Mouse (Mus musculus) forebrain, embryonic 16.5 days (tissue): ENCODE data around the gene Ano6. TPM values are rescaled to one million over a fixed set of nuclear protein-coding genes. Genes with fewer than 3 reads are reported as not detected.

ENCODE experiments used
- ATAC-seq: fragments of 200-750 bp; cut with Nextera tagmentation; 2 replicates; pipeline ENCODE4 v1.8.0; 2017; ENCODE audit warnings: mild to moderate bottlenecking, moderate library complexity
- H3K27ac ChIP-seq: fragments of 300-500 bp; sonication (generic); 2 replicates; pipeline ENCODE4 v1.5.1; 2014; ENCODE audit warnings: low read length, control low read depth
- H3K27me3 ChIP-seq: fragments of 300-500 bp; sonication (generic); replicated peaks from 2 replicates; pipeline ENCODE4 v1.6.1; 2014; ENCODE audit warnings: low read length; ENCODE audit not compliant: control insufficient read depth, insufficient read depth
- H3K36me3 ChIP-seq: fragments of 300-500 bp; sonication (generic); 2 replicates; pipeline ENCODE4 v1.6.1; 2014; ENCODE audit not compliant: control insufficient read depth, insufficient read depth
- H3K4me1 ChIP-seq: fragments of 300-500 bp; sonication (generic); replicated peaks from 2 replicates; pipeline ENCODE4 v1.6.1; 2014; ENCODE audit warnings: low read length; ENCODE audit not compliant: control insufficient read depth, insufficient read depth
- H3K4me2 ChIP-seq: fragments of 300-500 bp; sonication (generic); 2 replicates; pipeline ENCODE4 v1.6.1; 2014; ENCODE audit warnings: mild to moderate bottlenecking, low read length, control low read depth
- H3K4me3 ChIP-seq: fragments of 300-500 bp; sonication (generic); replicated peaks from 2 replicates; pipeline ENCODE4 v1.5.1; 2014; ENCODE audit warnings: mild to moderate bottlenecking, low read length, control low read depth
- H3K9ac ChIP-seq: fragments of 300-500 bp; sonication (generic); replicated peaks from 2 replicates; pipeline ENCODE4 v1.6.1; 2014; ENCODE audit warnings: low read depth, low read length, control low read depth
- H3K9me3 ChIP-seq: fragments of 300-500 bp; sonication (generic); 2 replicates; pipeline ENCODE4 v1.6.1; 2016; ENCODE audit warnings: low read length; ENCODE audit not compliant: control insufficient read depth
- WGBS: fragments of 180-500 bp; shearing (Covaris S2); extraction: QIAGEN DNeasy Blood & Tissue Kit; methylation state at CpG from one replicate; pipeline ENCODE4 v1.1.7; 2014; 5-methylcytosine and 5-hydroxymethylcytosine counted together
- polyA plus RNA-seq: library from polyadenylated mRNA; unstranded; fragments of >200 nt; fragmentation: Nextera tagmentation; extraction: Ambion mirVana; gene quantifications from 2 replicates; pipeline ENCODE4 v1.2.1, GENCODE M21; 2015

Ano6 gene
- polyA plus RNA-seq, 1 experiment from 2014 or later = 24.6 TPM

DNA sequence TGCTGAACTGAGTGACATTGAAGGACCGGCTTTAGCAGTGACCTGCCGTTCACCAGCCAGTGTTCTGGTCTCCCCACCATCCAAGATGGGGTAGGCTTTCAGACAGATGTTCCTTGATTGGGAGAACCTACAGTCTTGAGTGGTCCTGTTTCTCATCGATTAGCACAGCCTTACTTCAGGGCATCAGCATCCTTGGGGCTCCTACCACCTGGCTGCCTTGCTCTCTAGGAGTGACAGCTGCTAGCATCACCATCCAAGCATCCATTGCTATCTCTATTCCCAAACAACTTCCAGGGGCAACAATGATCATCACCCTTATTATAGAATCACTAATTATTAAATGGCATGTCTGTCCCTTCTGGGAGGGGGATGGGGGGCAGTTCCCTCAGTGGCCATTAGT is 124.8 kb downstream of the Ano6 start:
- no peak overlapping the region for H3K4me3 ChIP-seq
- H3K27ac ChIP-seq = no peak overlapping the region
- H3K4me1 ChIP-seq = peaks cover 7% of the 10 kb centered on the region
- no peaks in the 10 kb centered on the region for H3K9me3 ChIP-seq
- 90% methylated on average over 3 of the region's 3 CpGs for whole genome bisulfite sequencing
- no peaks in the 10 kb centered on the region for H3K27me3 ChIP-seq
- H3K9ac ChIP-seq = no peak overlapping the region
- H3K4me2 ChIP-seq = no peak overlapping the region
- no peak for ATAC-seq
- peaks cover 2% of the 10 kb centered on the region; the same call in 1 of the 2 replicates for H3K36me3 ChIP-seq

DNA sequence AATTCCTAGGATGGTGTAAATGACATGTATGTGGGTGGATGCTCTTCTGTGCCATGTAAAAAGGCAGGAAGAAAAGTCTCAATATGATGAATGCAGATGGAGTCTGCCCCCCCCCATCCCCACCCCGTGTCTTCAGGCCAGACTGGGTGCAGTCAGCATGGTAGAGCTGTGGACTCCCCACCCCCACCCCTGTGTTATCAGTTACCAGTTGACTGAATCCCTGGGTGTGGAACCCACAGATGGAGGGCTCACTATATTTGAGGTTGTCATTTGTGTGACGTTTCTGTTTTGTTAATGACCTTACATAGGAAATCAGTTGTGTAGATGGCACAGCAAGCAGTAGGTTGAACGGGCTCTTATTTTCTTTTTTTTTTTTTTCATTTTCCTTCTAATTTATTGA is 126.7 kb downstream of the Ano6 start:
- Histone ChIP-seq H3K4me2 (no peak overlapping the region), H3K27ac (no peak overlapping the region), H3K9ac (no peak overlapping the region), H3K9me3 (no peaks in the 10 kb centered on the region), H3K27me3 (no peaks in the 10 kb centered on the region), H3K36me3 (peaks cover 2% of the 10 kb centered on the region; the same call in 1 of the 2 replicates), H3K4me3 (no peak overlapping the region), H3K4me1 (peaks cover 7% of the 10 kb centered on the region)
- ATAC-seq = no peak
- 81% methylated on average over 3 of the region's 3 CpGs for WGBS

DNA sequence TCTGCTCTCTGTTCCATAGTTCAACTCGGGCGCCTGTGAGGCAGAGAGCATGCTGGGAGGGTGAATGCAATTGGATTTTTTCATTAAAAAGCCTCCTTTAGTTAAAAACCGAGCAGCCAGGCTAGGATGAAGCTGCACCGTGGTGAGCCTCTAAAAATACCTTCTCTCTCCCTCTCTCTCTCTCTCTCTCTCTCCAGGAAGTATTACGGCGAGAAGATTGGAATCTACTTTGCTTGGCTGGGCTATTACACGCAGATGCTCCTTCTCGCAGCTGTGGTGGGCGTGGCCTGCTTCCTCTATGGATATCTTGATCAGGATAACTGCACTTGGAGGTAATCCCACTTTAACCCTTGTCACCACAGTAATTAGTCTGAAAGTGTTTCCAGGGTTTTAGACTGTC is 129.4 kb downstream of the Ano6 start:
- Histone ChIP-seq H3K27me3 (no peaks in the 10 kb centered on the region), H3K27ac (peak overlapping the region; percentile 72), H3K36me3 (no peaks in the 10 kb centered on the region), H3K4me1 (peaks cover 7% of the 10 kb centered on the region), H3K9me3 (no peaks in the 10 kb centered on the region), H3K4me3 (no peak overlapping the region; the same call in 1 of the 2 replicates), H3K4me2 (peak overlapping the region; percentile 25), H3K9ac (0 out of 2 replicates have a peak overlapping the region, but pooled peaks have one; percentile 22)
- ATAC-seq = peak; percentile 50
- WGBS = 40% methylated on average over 9 of the region's 9 CpGs

DNA sequence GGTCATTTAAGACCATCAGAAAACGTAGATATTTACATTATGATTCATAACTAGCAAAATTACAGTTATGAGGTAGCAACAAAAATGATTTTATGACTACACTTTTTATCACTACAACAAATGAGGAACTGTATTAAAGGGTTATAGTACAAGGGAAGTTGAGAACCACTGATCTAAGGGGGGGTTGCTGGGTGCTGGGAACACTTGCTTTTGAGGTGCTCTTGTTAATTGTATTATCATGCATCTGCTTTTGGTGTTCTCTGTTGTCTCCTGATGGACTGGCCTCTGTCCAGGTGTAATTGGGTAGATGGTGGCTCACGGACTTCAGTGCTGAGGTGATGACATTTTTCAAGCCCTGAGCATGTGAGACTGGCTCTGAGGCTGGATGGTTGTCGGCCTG is 130.4 kb downstream of the Ano6 start:
- 94% methylated on average over 3 of the region's 3 CpGs for WGBS
- H3K27ac ChIP-seq = no peak overlapping the region
- H3K9me3 ChIP-seq = no peaks in the 10 kb centered on the region
- ATAC-seq = no peak
- no peaks in the 10 kb centered on the region for H3K27me3 ChIP-seq
- peaks cover 13% of the 10 kb centered on the region for H3K4me1 ChIP-seq
- no peak overlapping the region for H3K4me2 ChIP-seq
- H3K36me3 ChIP-seq = no peaks in the 10 kb centered on the region
- no peak overlapping the region for H3K9ac ChIP-seq
- H3K4me3 ChIP-seq = no peak overlapping the region

DNA sequence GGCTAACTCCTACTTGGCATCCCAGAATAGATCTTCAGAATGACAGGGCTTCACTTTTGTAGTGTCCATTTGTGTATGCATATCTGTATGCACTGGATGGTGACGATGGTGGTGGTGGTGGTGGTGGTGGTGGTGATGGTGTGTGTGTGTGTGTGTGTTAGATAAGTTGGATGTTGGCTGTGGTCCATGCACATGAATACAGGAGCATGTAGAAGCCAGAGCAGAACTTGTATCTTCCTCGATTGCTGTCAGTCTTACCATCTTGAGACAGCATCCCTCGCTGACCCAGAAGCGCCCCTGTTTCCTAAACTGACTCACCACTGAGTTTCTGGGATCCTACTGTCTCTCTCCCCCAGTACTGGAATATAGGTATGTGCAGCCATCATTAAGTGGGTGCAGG is 131.0 kb downstream of the Ano6 start:
- WGBS = 96% methylated on average over 4 of the region's 4 CpGs

DNA sequence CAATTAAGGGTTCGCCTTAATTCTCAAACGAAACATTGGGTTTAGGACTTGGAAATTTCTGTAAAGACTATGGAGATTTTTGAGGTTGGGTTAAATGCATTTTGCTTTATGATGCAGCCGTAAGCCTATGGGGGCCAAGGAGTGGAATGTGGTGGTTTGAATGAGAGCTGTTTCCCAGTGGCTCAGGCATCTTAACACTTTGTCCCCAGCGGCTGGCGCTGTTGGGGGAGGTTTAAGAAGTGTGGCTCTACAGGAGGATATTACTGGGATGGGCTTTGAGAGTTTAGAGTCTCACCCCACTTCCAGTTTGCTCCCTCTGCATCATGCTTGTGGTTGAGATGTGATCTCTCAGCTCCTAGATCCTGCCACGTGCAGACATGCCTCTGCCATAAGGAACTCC is 131.9 kb downstream of the Ano6 start:
- no peak overlapping the region for H3K27ac ChIP-seq
- ATAC-seq = no peak
- H3K9ac ChIP-seq = no peak overlapping the region
- H3K4me2 ChIP-seq = no peak overlapping the region
- H3K4me1 ChIP-seq = peaks cover 13% of the 10 kb centered on the region
- H3K36me3 ChIP-seq = no peaks in the 10 kb centered on the region
- H3K4me3 ChIP-seq = no peak overlapping the region
- no peaks in the 10 kb centered on the region for H3K9me3 ChIP-seq
- H3K27me3 ChIP-seq = no peaks in the 10 kb centered on the region
- 89% methylated on average over 6 of the region's 6 CpGs for WGBS

More for the DNA sequence above, 131.0 kb downstream of the Ano6 start:
- Histone ChIP-seq H3K9me3 (no peaks in the 10 kb centered on the region), H3K9ac (no peak overlapping the region), H3K36me3 (no peaks in the 10 kb centered on the region), H3K4me1 (peaks cover 13% of the 10 kb centered on the region), H3K27ac (no peak overlapping the region), H3K27me3 (no peaks in the 10 kb centered on the region), H3K4me2 (no peak overlapping the region), H3K4me3 (no peak overlapping the region)
- no peak for ATAC-seq

DNA sequence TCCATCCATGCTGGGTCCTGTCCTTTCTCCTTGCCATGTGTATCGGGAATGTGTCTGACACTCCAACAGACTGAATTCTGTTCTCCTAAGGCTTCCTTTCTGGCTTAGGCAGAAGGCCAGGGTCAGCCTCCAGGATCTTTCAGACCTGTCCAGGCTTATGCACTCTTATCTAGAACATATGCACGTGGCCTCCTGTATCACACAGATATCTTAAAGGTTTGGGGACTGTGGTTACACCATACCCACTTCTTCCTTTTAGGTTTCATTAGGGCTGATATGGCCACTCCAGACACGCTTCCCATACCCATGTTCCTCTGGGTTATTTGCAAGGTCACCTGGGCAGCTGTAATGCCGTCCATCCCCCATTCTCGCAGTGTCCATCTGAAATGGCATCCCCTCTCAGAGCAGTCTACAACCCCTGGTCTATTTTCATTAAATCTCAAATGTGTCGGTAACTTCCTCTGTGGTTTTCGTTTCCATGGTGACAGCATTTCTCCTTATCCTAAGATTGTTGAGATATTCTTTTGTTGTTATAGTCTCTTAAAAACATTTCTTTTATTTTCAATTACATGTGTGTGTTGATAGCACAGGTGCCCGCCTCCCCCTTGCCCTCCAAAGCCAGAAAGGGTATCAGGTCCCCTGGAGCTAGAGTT is 134.8 kb downstream of the Ano6 start:
- Histone ChIP-seq H3K36me3 (no peaks in the 10 kb centered on the region; the same call in 1 of the 2 replicates), H3K9me3 (no peaks in the 10 kb centered on the region), H3K4me3 (no peak overlapping the region), H3K27ac (no peak overlapping the region), H3K4me2 (no peak overlapping the region), H3K27me3 (no peaks in the 10 kb centered on the region), H3K4me1 (peaks cover 6% of the 10 kb centered on the region), H3K9ac (no peak overlapping the region)
- 87% methylated on average over 8 of the region's 8 CpGs for WGBS
- no peak for ATAC-seq

DNA sequence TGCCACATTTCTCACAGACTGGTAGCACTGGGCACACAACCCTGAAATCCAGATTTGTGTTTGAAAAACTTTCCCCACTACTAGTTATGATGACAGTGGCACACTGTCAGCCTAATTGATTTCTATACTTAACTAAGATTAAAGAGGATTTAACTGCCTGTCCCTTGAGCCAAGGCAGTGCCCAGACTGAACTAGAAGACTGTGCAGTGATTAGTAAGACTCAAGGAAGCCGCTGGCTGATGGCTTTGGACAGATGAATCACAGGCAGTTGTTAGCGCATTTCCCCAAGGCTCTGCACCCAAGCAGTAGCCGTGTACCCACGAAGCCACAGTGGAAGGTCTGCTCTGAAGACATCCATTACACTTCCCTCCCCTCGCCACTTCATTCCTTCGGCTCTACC is 138.4 kb downstream of the Ano6 start:
- no peaks in the 10 kb centered on the region for H3K9me3 ChIP-seq
- WGBS = 94% methylated on average over 6 of the region's 6 CpGs
- no peaks in the 10 kb centered on the region for H3K27me3 ChIP-seq
- no peak for ATAC-seq
- H3K27ac ChIP-seq = no peak overlapping the region
- no peak overlapping the region for H3K9ac ChIP-seq
- no peaks in the 10 kb centered on the region; the same call in 1 of the 2 replicates for H3K36me3 ChIP-seq
- H3K4me2 ChIP-seq = no peak overlapping the region
- no peak overlapping the region for H3K4me3 ChIP-seq
- peaks cover 15% of the 10 kb centered on the region for H3K4me1 ChIP-seq

DNA sequence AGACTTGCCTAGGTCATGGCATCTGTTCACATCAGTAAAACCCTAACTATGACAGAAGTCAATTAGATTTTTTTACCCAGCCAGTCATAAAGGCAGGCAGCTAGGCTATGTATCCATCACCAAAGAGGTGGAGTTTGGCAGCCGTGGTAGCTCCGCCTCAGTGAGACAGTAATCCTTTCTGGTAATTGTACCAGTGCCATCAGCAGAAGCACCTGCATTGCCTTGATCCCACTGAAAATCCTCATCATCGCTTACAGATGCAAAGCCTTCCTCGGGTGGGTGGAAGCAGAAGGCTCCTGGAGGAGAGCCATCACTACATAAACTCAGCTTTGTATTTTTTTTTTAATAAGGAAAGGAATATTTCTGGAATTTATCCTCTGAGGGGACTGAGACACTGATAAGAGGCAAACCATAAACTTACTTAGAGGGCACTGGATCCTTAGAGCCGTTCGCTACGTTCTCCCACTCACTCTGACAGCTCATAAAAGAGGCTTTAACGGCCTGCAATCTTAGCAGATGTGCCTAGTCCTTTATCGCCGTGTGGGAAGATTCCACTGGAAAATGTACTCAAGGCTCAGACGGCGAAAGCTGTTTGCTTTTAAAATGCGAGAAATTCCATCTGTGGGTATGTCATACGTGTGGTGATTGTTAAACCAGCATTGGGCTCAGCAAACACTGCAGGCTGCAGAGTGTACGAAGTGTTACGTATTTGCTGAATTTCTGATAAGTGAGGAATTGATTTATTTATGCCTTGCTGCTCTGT is 140.6 kb downstream of the Ano6 start:
- no peak overlapping the region for H3K9ac ChIP-seq
- no peaks in the 10 kb centered on the region for H3K9me3 ChIP-seq
- H3K4me1 ChIP-seq = peaks cover 15% of the 10 kb centered on the region
- peak; percentile 36; the same call in 1 of the 2 replicates for ATAC-seq
- no peak overlapping the region for H3K4me2 ChIP-seq
- no peaks in the 10 kb centered on the region; the same call in 1 of the 2 replicates for H3K36me3 ChIP-seq
- H3K27me3 ChIP-seq = no peaks in the 10 kb centered on the region
- 45% methylated on average over 16 of the region's 16 CpGs for WGBS
- H3K4me3 ChIP-seq = no peak overlapping the region
- peak overlapping the region; percentile 46 for H3K27ac ChIP-seq
